Mouse (Mus musculus) kidney, embryonic 16.5 days (tissue): ENCODE measurements at regions not wholly inside any gene's neighbourhood (a gene's known extent, or its start where the extent isn't known, plus 50 kb on each side); places are given as distances from the start of the nearest gene placed in this dataset.

Experiments
- ATAC-seq: fragments of 200-750 bp; cut with Nextera tagmentation; 2 replicates; pipeline ENCODE4 v1.8.0; 2017; ENCODE audit warnings: moderate TSS enrichment; ENCODE audit not compliant: low FRiP score, low TSS enrichment
- H3K27ac ChIP-seq: fragments of 300-500 bp; sonication (generic); 2 replicates; pipeline ENCODE4 v1.5.1; 2014; ENCODE audit warnings: low read length
- H3K27me3 ChIP-seq: fragments of 300-500 bp; sonication (generic); 2 replicates; pipeline ENCODE4 v1.6.1; 2014; ENCODE audit warnings: low read length, control low read depth, mixed read lengths; ENCODE audit not compliant: insufficient read depth
- H3K36me3 ChIP-seq: fragments of 300-500 bp; sonication (generic); 2 replicates; pipeline ENCODE4 v1.6.1; 2014; ENCODE audit warnings: low read length, control low read depth, mixed read lengths; ENCODE audit not compliant: insufficient read depth
- H3K4me1 ChIP-seq: fragments of 300-500 bp; sonication (generic); 2 replicates; pipeline ENCODE4 v1.6.1; 2014; ENCODE audit warnings: low read length, control low read depth, mixed read lengths; ENCODE audit not compliant: insufficient read depth
- H3K4me2 ChIP-seq: fragments of 300-500 bp; sonication (generic); replicated peaks from 2 replicates; pipeline ENCODE4 v1.6.1; 2014; ENCODE audit warnings: low read depth, low read length
- H3K4me3 ChIP-seq: fragments of 300-500 bp; sonication (generic); 2 replicates; pipeline ENCODE4 v1.5.1; 2014; ENCODE audit warnings: mild to moderate bottlenecking, low read length
- H3K9ac ChIP-seq: fragments of 300-500 bp; sonication (generic); replicated peaks from 2 replicates; pipeline ENCODE4 v1.6.1; 2014; ENCODE audit warnings: low read length
- H3K9me3 ChIP-seq: fragments of 300-500 bp; sonication (generic); 2 replicates; pipeline ENCODE4 v1.6.1; 2016; ENCODE audit warnings: low read length, control low read depth
- WGBS: fragments of 180-500 bp; shearing (Covaris S2); extraction: QIAGEN DNeasy Blood & Tissue Kit; methylation state at CpG from one replicate; pipeline ENCODE4 v1.1.7; 2014; 5-methylcytosine and 5-hydroxymethylcytosine counted together

DNA sequence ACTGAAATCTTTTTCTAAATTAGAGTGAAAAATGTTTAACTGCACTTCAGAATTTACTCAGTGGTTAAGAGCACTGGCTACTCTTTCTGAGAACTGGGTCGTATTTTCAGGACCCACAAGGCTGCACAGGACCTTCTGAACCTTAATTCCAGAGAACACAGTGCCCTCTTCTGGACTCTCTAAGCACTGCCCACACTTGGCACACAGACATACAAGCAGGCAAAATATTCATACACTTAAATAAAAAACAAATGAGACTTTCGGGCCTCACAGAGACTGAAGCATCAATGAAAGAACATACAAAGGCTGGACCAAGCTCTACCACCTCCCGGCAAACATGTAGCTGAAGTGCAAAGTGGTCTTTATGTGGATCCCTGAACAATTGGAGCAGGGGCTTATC is 1511.8 kb upstream of the Tenm2 start:
- H3K27me3 ChIP-seq = no peaks in the 10 kb centered on the region
- WGBS = 52% methylated on average over 3 of the region's 3 CpGs
- ATAC-seq = no peak; the same call in 1 of the 2 replicates
- H3K4me2 ChIP-seq = no peak overlapping the region
- no peaks in the 10 kb centered on the region for H3K9me3 ChIP-seq
- H3K9ac ChIP-seq = no peak overlapping the region
- H3K4me1 ChIP-seq = no peaks in the 10 kb centered on the region
- no peak overlapping the region for H3K4me3 ChIP-seq
- no peak overlapping the region for H3K27ac ChIP-seq
- no peaks in the 10 kb centered on the region for H3K36me3 ChIP-seq

DNA sequence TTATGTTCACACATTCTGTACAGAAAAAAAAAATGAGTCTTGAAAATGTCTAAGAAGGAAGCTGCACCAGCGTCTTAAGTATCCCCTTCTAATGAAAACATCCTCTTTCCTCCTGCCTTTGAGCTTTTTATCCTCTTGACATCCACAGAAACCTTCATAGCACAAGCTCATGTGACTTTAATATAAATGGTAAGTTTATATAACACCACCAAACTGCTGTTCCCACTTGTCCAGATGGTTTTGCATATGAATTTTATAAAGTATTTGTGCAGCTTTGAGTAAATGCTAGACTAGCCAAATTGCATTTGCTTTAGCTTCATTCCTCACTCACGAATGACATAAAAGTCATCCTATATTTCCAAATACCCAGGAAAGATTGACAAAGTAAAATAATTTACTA is 1493.3 kb upstream of the Tenm2 start:
- H3K27ac ChIP-seq = no peak overlapping the region
- no peaks in the 10 kb centered on the region for H3K9me3 ChIP-seq
- no peak for ATAC-seq
- no peak overlapping the region for H3K4me3 ChIP-seq
- H3K27me3 ChIP-seq = no peaks in the 10 kb centered on the region
- H3K4me1 ChIP-seq = no peaks in the 10 kb centered on the region
- 57% methylated on average over 2 of the region's 2 CpGs for WGBS
- H3K4me2 ChIP-seq = no peak overlapping the region
- H3K9ac ChIP-seq = no peak overlapping the region
- no peaks in the 10 kb centered on the region for H3K36me3 ChIP-seq

DNA sequence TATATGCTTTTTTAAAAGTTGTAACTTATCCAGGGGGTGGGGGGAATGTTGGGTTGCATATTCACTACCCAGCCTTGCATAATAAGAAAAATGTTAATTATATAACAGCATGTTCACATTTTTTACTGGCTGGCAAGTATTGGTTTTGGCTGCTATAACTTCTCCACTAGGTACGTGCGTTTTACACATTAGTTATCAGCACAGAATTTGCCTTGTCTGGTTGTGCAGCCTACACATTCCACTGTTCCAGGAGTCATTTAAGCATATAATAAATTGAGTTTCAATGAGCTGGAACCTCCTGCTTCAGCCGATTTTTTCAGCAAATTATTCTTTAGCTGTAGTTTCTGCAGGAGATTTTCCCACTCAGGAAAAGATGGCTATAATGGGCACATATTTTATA is 1479.9 kb upstream of the Tenm2 start:
- no peak for ATAC-seq
- Histone ChIP-seq H3K4me2 (no peak overlapping the region), H3K36me3 (no peaks in the 10 kb centered on the region), H3K4me1 (no peaks in the 10 kb centered on the region), H3K27me3 (no peaks in the 10 kb centered on the region), H3K9me3 (no peaks in the 10 kb centered on the region), H3K4me3 (no peak overlapping the region), H3K27ac (no peak overlapping the region), H3K9ac (no peak overlapping the region)
- WGBS = 52% methylated on average over 3 of the region's 3 CpGs

DNA sequence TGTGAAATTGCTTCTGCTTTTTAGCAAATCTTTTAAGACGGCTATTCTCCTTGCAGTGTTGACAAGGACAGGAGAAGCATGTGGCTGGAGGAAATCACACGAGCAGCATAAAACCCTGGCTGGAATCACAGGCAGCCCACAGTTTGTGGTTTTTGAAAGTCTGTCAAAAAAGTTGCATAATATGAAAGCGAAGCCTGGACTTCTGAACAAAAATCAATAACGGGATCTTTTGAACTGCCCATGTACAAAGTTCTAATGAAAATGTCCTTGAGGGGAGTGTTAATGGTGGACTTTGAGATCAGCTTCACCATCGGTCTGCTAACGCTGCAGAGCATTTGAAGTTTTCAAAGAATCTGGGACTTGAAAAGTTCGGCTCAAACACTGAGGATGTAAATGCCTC is 1445.5 kb upstream of the Tenm2 start:
- Histone ChIP-seq H3K9me3 (no peaks in the 10 kb centered on the region), H3K27me3 (no peaks in the 10 kb centered on the region), H3K4me1 (no peaks in the 10 kb centered on the region), H3K4me3 (no peak overlapping the region), H3K36me3 (no peaks in the 10 kb centered on the region), H3K27ac (no peak overlapping the region), H3K4me2 (no peak overlapping the region), H3K9ac (no peak overlapping the region)
- WGBS = 63% methylated on average over 7 of the region's 7 CpGs
- no peak for ATAC-seq

- H3K36me3 ChIP-seq = no peaks in the 10 kb centered on the region
- ATAC-seq = no peak
- no peak overlapping the region for H3K27ac ChIP-seq
- H3K4me1 ChIP-seq = no peaks in the 10 kb centered on the region
- H3K9me3 ChIP-seq = no peaks in the 10 kb centered on the region
- no peak overlapping the region for H3K4me3 ChIP-seq
- no peaks in the 10 kb centered on the region for H3K27me3 ChIP-seq
- no peak overlapping the region for H3K4me2 ChIP-seq
- WGBS = 34% methylated on average over 5 of the region's 5 CpGs
- H3K9ac ChIP-seq = no peak overlapping the region
Measured at GRCm38 (mm10) chr11:38673367-38674056, 1437.7 kb upstream of the Tenm2 start.
